Mouse (Mus musculus) E14TG2a.4 (cell line): Measurements from ENCODE around the gene Fam19a2.

Experiments
- CTCF ChIP-seq: conservative IDR thresholded peaks from 2 replicates; pipeline ENCODE4 v1.5.1; 2014; ENCODE audit warnings: low read length
- NANOG ChIP-seq: IDR thresholded peaks from 2 replicates; pipeline ENCODE4 v1.6.1; 2014; ENCODE audit warnings: borderline replicate concordance, low read length, mixed read lengths
- POU5F1 ChIP-seq: IDR thresholded peaks from 2 replicates; pipeline ENCODE4 v1.6.1; 2014; ENCODE audit warnings: low read length, borderline replicate concordance

- no peak for TF ChIP-seq CTCF
- no peak for TF ChIP-seq NANOG
- no peak for TF ChIP-seq POU5F1
Observed at GRCm38 (mm10) chr10:123579012-123579411, 315.2 kb downstream of the Fam19a2 start.
